Mouse (Mus musculus) adrenal gland, postnatal 36 days (tissue): ENCODE data around the gene L3mbtl1. TPM values are rescaled to one million over a fixed set of nuclear protein-coding genes. Genes with fewer than 3 reads are reported as not detected.

Experiments
- DNase-seq, 2 experiments: peaks; one replicate each; pipeline ENCODE4 v3.0.0; 2021; ENCODE audit warnings: mixed read lengths in 1 of 2
- total RNA-seq, 2 experiments: library from RNA; stranded (reverse); gene quantifications; 2 replicates each; pipeline ENCODE4 v1.2.3; 2021

The L3mbtl1 gene
- total RNA-seq, 2 experiments from 2014 or later: not detected

- no peak for DNase-seq
Measured at GRCm38 (mm10) chr2:162943931-162944330, 659 bp downstream of the L3mbtl1 start.

GRCm38 (mm10) chr2:162946964-162947363 is 3.7 kb downstream of the L3mbtl1 start:
- no peak for DNase-seq

GRCm38 (mm10) chr2:162947736-162948135 is 4.5 kb downstream of the L3mbtl1 start:
- peak; percentile 20 to 33 for DNase-seq

GRCm38 (mm10) chr2:162948221-162948620 is 4.9 kb downstream of the L3mbtl1 start:
- no peak for DNase-seq

GRCm38 (mm10) chr2:162950776-162951175 is 7.5 kb downstream of the L3mbtl1 start:
- no peak for DNase-seq

GRCm38 (mm10) chr2:162956843-162957242 is 13.6 kb downstream of the L3mbtl1 start:
- DNase-seq: no peak

GRCm38 (mm10) chr2:162961321-162961720 is 18.0 kb downstream of the L3mbtl1 start:
- DNase-seq: peak; percentile 14 to 30

- DNase-seq: no peak
Measured at GRCm38 (mm10) chr2:162966734-162967133, 23.5 kb downstream of the L3mbtl1 start.

GRCm38 (mm10) chr2:162968357-162968756 is 25.1 kb downstream of the L3mbtl1 start:
- DNase-seq: peak; percentile 61 to 66

GRCm38 (mm10) chr2:162969101-162969500 is 25.8 kb downstream of the L3mbtl1 start:
- peak; percentile 30 to 31 for DNase-seq

- DNase-seq: peak in 1 of 2 experiments; percentile 14
Measured at GRCm38 (mm10) chr2:162970896-162971295, 27.6 kb downstream of the L3mbtl1 start.

- no peak for DNase-seq
Measured at GRCm38 (mm10) chr2:162972752-162973151, 29.5 kb downstream of the L3mbtl1 start.

- no peak for DNase-seq
Measured at GRCm38 (mm10) chr2:162973206-162973605, 29.9 kb downstream of the L3mbtl1 start.

- peak; percentile 25 to 50 for DNase-seq
Measured at GRCm38 (mm10) chr2:162973637-162974036, 30.4 kb downstream of the L3mbtl1 start.

GRCm38 (mm10) chr2:162975157-162975775 is 32.0 kb downstream of the L3mbtl1 start:
- no peak for DNase-seq

GRCm38 (mm10) chr2:162976001-162976400 is 32.7 kb downstream of the L3mbtl1 start:
- DNase-seq: peak; percentile 60 to 73

- no peak for DNase-seq
Measured at GRCm38 (mm10) chr2:162984381-162984780, 41.1 kb downstream of the L3mbtl1 start.

- peak; percentile 66 to 76 for DNase-seq
Measured at GRCm38 (mm10) chr2:162985923-162986322, 42.7 kb downstream of the L3mbtl1 start.

- DNase-seq: no peak
Measured at GRCm38 (mm10) chr2:162986764-162987163, 43.5 kb downstream of the L3mbtl1 start.

- peak in 1 of 2 experiments; percentile 27 for DNase-seq
Measured at GRCm38 (mm10) chr2:162987218-162987617, 43.9 kb downstream of the L3mbtl1 start, which contains the start of gene Sgk2. Gene Sgk2, plus strand, starts transcription at chr2:162987330.

GRCm38 (mm10) chr2:162988235-162988634 is 45.0 kb downstream of the L3mbtl1 start:
- no peak for DNase-seq

- no peak for DNase-seq
Measured at GRCm38 (mm10) chr2:162991394-162992083, 48.3 kb downstream of the L3mbtl1 start.

GRCm38 (mm10) chr2:162992084-162992437 is 48.8 kb downstream of the L3mbtl1 start:
- no peak for DNase-seq
